Mouse (Mus musculus) frontal cortex, postnatal 36 days (tissue): ENCODE results near the gene Nubp2.
A peak's percentile ranks its signal among the peaks of the same experiment; 100 is the strongest.

Experiments used
- DNase-seq, 2 experiments: peaks; one replicate each; pipeline ENCODE4 v3.0.0; 2022; ENCODE audit warnings: low spot score in 2 of 2

The Nubp2 gene

DNA sequence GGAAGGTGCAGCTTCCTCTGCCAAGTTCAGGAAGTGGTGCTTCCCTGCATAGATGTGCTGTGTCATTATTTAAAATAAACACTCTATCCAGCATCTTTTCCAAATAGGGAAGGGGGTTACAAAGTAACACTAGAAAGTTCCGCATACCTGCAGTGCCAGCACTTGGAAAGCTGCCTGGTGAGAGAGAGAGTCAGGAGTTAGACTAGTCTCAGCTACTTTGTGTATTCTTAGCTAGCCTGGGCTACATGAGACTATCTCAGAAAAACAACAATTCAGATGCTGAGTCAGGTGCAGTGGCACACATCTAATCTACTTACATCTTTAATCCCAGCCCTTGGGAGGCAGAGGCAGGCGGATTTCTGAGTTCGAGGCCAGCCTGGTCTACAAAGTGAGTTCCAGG, 24.4 kb downstream of the Nubp2 start:
- DNase-seq: no peak

DNA sequence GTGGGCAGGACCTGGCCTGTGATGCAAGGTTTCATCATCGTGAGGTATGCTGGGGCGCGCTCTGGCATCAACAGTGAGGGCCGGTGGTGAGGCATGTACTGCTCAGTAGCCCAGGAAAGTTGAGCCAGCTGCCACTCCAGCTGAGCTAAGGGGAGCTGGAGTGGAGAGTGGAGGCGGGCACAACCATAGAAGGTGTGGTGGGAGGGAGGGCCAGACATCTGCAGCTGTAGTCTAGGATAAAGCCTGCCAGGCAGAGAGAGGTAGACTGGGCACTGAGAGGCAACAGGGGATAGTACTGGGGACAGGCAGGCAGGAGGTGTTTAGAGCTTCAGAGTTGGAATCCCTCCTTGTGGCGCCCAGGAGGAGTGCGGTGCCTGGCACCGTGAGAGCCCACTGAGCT, 26.1 kb downstream of the Nubp2 start:
- no peak for DNase-seq

DNA sequence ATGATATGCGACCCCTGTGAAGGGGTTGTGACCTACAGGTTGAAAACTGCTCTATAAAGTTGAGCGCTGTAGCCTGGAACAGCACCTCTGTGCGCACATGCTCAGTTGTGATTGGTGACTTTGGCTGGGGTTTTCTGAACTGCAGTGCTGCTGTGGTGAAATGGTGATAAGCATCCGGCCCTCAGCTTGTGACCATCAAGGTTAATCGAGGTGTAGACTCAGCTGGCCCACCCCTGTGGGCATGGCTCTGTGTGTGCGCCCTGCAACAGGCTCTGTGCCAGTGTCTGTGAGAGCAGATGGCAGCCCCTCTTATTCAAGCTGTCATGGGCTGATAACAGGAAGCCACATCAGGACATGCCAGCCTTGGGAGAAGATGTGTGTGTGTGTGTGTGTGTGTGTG, 27.2 kb downstream of the Nubp2 start:
- DNase-seq: no peak

DNA sequence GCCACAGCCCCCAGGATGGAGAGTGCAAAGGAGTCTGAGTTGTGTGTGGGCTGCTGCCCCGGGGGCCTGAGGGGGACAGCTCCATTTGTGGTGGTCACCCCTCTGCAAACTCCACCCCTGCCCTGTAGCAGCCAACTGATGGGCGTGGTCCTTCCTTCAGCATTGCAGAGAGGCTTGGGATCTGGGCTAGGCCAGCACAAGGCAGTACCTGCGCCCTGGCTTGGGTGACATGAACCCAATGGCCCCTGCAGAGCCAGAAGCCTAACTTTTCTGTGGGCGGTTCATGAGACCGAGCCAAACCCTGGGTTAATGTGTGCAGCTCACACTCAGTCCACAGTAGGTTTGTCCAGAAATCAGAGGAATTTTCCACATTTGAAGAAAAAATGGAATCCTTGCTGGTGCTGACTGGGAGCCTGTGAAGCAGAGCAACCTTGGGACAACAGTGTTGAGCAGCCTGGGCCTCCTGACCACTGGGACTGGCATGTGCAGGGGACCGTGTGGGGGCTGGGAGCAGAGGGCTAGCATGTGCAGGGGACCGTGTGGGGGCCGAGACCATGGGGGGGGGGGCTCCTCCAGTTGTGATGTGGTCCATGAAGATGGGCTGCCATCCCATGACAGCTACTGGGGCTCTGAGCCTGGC, 28.2 kb downstream of the Nubp2 start:
- DNase-seq: no peak

DNA sequence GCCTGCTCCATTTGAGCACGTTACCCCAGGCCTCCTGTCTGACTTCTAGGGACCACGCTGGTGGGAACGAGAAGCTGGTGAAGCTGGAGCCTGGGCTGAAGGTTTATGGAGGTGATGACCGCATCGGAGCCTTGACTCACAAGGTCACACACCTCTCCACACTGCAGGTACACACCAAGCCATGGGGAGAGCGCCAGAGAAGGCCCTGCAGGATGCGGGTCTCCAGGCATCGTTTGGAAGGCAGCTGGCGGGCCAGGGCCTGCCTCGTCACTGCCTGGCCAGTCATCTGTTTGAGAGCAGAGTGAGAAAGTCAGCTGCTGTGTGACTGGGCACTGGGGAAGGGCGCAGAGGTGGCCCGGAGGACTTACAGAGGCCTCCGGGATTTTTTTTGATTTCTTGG, 29.6 kb downstream of the Nubp2 start:
- no peak for DNase-seq

DNA sequence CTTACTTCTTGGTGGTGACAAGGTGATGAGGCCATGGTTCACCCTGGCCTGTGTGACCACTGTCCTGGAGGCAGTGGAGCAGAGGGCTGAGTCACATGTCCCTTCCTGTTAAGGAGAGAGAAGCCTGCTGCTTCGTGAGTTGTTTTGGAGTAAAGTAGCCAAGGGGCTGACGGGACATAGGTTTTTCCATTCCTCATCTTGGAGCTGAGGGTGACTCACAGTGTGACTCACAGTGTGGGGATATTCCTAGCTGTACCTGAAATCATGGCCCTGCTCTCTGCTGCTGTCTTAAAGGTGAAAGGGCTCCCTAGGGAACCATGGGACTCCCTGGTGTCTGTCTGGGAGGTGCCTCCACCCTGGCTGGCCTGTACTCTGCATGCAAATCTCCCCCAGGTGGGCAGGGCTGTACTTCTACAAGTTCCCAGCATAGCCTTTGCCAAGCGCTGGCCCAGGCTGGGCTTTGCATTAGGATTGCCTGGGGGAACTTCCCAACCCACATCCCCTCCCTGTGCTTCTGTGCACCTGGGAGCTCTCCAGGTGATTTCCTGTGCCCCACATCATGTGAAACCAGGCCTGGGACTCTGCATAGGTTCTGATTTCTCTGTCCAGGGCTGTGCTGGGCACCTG, 30.2 kb downstream of the Nubp2 start:
- no peak for DNase-seq

DNA sequence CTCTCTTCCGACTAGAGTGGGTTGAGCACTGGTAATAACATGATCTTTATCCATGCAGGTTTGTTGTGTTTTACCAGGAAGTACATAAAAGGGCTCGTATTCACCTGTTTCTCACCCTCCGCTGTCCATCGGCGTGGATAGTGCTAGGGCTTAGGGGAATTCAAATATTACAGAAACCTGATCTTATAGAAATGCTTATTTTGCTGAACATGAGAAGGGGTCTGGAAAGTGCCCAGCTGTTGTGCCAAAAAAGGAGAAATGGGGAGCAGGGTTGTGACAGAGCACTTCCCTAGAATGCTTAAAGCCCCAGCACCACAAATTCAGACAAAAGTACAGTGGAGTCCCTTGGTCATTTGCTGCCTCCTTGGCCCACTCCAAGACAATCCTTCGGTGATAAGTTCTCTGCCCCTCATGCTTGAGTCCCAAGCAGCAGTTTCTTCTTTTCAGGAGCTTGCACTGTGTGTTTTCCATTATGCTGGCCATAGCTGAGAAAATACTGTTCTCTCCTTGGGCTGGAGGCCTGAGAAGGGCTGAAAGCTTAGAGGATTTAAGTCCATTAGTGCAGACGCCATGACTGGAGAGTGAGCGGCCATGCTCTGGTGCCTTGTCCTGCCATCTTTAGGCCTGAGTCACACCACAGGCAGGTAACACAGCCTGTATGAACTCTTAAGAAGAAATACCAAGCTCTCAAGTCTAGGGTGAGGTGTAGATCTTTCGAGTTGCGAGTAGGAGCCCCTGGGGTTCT, 34.6 kb downstream of the Nubp2 start:
- DNase-seq: no peak

DNA sequence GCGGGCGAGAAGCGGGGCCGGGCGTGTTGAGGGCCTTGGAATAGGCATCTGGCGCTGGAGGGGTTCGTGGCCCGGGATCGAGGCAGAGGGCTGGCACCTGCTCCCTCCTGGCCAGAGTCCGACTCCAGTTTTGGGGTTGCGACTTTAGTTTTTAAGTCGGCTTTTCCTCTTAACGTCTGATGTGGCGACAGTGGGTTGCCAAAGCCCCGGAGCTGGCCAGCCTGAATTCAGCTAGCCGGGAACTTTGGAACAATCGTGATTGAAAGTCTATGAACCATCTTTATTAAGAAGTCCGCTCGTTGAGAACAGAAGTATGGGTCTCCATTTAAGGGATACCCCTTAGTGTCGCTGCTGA, 35.4 kb downstream of the Nubp2 start:
- no peak for DNase-seq

DNA sequence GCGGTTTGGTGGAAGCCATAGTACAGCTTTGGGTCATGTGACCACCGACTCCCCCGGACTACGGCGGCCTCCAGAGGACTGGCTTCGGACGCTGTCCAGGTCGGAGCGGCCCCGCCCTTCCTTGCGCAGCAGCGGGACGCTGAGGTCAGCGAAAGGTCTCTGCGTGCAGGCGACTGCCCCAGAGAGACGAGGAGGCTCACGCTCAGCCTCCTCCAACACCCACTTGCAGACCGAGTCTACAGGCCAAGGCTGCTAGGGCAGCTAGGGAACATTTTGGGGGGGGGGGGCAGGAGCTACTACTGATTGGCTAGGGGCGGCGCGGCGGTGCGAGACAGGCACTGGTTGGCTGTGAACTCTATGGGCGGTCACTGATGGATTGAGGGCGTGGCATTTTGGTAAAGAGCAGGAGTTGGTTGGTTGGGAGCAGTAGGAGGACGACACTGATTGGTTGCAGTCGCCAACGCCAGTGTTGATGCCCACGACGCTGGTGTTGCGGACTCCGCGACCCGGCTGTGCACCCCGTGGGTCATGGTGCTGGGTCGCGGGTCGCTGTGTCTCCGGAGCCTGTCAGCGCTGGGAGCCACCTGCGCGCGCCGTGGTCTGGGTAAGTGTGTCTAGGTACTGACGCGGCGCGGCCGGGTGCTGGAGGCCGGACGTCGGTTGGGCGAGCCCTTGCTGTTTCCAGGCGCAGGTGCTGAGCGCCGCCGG, 35.9 kb downstream of the Nubp2 start, which contains the start of gene Fahd1:
Gene Fahd1 (minus strand): TSS at position 300 of the 708 bp plus-strand sequence.
- DNase-seq: peak; percentile 96

DNA sequence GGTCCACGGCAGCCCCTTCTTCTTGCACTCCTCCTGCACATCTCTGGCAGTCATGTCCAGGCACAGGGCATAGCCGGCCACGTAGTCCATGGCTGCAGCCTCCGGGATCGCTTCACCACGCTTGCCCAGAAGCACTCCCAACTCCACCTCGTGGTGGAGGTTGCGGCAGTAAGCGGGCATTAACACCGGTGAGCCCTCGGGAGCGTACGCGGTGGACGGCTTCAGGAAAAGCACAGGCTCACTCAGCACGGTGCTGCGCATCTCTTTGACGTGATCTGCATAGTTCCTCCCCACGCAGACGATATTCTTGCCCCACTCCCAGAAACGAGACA, 36.5 kb downstream of the Nubp2 start:
- DNase-seq: no peak

DNA sequence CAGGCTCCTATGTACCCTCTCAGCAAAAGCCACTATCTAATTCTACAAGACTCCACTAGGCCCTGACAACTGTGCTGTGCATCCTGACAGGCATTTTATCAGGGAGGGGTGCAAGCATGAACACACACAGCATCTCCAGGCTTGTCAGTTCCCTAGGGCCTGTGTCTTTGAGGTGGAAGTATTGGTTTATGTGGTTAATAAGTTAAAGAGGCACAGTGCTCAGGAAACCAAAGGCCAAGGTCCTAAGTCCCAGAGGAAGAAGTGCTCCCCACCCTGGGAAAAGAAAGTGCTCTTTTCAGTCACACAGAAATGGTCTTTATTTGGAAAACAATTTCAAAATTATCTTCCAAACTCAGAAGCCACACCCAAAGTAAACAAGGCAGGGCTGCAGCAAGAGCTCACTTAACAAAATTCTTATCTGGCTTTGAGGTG, 37.5 kb downstream of the Nubp2 start:
- no peak for DNase-seq

DNA sequence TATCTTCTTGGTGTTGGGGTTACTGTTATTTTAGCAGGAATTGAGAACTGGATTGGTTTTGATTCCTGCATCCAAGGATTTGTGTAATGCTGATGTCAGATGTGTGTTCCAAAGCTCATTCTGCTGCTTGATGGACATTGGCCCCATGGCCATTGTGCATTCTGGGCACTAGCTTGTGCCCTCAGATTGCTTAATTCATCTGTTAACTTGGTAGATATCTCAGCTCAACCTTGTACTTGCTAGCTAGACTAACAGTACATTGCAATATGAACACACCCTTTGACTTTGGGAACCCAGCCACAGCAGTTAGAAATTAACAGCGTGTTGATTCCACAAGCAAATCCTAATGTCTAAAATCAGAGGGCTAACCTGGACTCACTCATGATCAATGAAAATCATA, 38.8 kb downstream of the Nubp2 start:
- DNase-seq: no peak

DNA sequence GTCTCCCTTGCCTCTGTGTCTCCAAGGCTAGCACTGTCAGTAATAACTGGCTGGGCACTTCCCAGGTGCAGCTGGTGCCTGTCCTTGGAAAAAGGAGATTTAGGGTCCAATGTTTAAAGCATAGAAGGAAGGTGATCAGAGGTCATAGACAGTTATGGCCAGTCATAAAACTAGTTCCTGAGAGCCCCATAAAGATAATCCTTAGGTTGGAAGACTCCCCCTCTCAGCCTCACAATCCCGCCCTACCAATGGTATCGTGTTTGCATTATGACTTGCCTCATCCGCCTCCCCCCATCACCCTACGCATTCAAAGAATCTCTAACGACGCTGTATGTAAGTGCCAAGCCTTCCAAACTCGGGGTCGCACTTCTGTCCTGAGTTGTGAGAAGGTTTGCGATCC, 41.6 kb downstream of the Nubp2 start:
- DNase-seq: no peak

DNA sequence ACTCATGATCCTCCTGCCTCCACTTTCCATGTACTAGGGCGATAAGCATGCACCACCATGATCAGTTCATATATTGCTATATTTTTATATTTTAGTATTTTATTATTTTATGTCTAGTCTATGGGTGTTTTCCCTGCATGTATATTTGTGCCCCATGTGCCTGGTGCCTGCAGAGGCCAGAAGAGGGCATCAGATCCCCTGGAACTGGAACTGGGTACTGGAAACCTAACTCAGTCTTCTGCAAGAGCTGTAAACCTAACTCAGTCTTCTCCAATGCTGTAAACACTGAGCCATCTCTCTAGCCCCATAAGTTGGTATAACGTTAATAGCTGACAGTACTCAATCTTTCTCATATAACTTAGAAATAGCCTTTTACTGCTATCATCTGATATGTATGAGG, 43.5 kb downstream of the Nubp2 start:
- no peak for DNase-seq

DNA sequence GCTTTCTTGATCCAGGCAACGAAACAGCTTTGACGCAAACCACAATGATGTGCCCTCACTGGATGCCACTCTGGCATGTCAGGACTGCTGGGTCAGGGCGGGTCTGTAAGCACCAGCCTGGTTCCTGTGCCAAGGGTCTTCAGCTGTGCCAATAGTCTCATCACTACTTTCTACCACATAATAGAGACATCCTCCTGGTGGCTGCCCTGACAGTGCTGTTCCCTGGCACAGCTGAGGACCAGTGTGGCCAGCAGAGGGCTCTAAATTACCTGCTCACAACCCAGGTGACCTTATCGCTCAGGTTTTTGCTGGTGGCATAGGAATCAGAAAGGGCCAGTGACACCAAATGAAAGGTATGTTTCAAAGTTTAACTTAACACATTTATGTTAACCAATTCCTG, 45.0 kb downstream of the Nubp2 start:
- no peak for DNase-seq

DNA sequence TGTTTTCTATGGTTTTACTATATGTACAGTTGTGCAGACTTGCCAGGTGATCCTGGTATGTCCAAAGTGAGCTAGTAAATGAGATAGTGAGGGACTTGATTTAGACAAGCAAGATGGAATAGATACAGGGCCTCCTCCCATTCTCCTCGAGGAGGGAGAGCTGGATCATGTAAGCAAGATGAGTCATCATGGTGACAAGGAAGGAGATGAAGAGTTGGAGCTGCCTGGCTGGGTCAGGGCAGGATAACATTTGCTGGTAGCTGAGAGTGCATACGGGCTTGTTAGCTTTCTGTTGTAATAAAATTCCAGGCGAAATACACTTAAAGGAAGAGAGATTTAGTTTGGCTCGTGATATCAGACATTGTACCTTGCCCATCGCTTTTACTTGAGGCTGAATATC, 45.8 kb downstream of the Nubp2 start:
- DNase-seq: no peak

DNA sequence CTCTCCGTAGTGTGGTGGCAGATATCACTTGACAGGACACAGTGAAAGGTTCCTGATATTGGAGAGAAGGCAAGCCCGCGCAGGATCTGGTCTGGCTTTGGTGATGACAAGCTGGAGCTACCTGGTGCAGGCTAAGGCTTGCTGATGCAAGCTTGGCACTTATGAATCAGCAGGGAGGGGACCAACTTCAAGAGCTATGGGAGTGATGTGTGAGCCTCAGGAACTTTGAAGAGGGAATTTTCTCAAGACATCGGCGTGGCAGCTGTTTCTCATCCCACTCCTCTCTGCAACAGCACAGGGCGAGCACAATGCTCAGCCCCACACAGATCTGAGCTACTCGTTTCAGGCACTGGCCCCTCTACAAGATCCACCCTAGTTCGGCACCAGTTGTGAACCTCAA, 46.3 kb downstream of the Nubp2 start, which contains the start of gene Hagh:
Gene Hagh (plus strand): TSS at position 302 of the 400 bp plus-strand sequence.
- peak in 1 of 2 experiments; percentile 9 for DNase-seq
